Mouse (Mus musculus) large intestine, adult 2 months (tissue): ENCODE data around the gene Ttc7b. TPM values are rescaled to one million over a fixed set of nuclear protein-coding genes. Genes with fewer than 3 reads are reported as not detected.

Experiments used
- DNase-seq: peaks from one replicate; pipeline ENCODE4 v3.0.0-alpha.2; 2012; ENCODE audit warnings: low read depth, low spot score
- WGBS: fragments of 180-500 bp; shearing (Covaris S2); methylation state at CpG from one replicate; pipeline ENCODE4 v1.1.7; 2018; 5-methylcytosine and 5-hydroxymethylcytosine counted together
- polyA plus RNA-seq: library from polyadenylated mRNA; depleted of rRNA; stranded (reverse); fragments of >200 nt; gene quantifications from 2 replicates; pipeline ENCODE4 v1.2.3, GENCODE M21; 2012

Gene Ttc7b
- polyA plus RNA-seq, 1 experiment = 9.9 TPM

GRCm38 (mm10) chr12:100527753-100528152, 7.1 kb upstream of the Ttc7b start:
- 48% methylated on average over 9 of the region's 9 CpGs for WGBS
- no peak for DNase-seq

- no peak for DNase-seq
- WGBS = 77% methylated on average over 9 of the region's 9 CpGs
Observed at GRCm38 (mm10) chr12:100527241-100527640, 6.6 kb upstream of the Ttc7b start.

DNA sequence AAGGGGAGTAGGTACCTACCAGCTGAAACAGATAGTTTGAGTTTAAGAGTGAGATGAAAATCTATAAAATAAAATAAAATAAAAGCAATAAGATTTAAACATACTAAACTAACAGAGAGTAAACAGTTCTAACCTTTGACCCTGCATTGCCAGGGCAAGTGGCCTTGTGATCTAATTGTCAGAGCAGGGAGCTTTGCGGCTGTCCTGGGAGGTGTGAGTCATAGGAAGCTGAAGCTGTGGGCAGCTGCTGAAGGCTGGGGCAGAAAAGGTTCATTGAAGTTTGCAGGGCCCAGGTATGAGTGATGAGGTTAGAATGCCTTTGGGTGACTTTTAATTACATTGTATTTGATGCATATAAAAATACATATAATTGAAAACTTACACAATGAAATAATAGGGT, 5.3 kb upstream of the Ttc7b start:
- 12% methylated on average over 1 of the region's 1 CpGs for WGBS
- no peak for DNase-seq

GRCm38 (mm10) chr12:100520077-100520793, 391 bp downstream of the Ttc7b start:
- no peak for DNase-seq
- WGBS = 2% methylated on average over 76 of the region's 76 CpGs

DNA sequence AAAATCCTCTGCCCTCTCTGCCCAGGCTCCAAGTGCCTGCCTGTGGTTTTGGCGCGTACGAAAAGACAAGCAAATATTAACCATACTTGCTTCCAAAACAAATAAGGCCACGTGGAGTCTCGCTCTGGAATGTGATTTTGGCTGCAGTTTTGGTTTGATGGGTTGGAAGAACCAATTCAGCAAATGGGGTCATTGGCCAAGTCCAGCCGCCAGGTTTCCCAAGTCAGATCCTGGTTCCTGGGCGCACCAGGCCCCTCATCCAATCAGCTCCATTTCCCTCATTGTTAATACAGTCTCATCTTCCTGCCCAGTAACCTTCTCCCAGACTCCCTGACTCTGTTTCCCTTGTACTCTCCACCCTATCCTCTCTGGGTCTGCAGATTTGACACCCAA, 946 bp downstream of the Ttc7b start:
- DNase-seq = no peak
- WGBS = 9% methylated on average over 7 of the region's 7 CpGs

GRCm38 (mm10) chr12:100517371-100517770, 3.3 kb downstream of the Ttc7b start:
- no peak for DNase-seq
- WGBS = 85% methylated on average over 9 of the region's 9 CpGs

GRCm38 (mm10) chr12:100516161-100516838, 4.3 kb downstream of the Ttc7b start:
- DNase-seq = no peak

GRCm38 (mm10) chr12:100515493-100515892, 5.1 kb downstream of the Ttc7b start:
- 93% methylated on average over 4 of the region's 4 CpGs for WGBS
- no peak for DNase-seq

More at GRCm38 (mm10) chr12:100516161-100516838, 4.3 kb downstream of the Ttc7b start:
- WGBS = 98% methylated on average over 1 of the region's 1 CpGs

DNA sequence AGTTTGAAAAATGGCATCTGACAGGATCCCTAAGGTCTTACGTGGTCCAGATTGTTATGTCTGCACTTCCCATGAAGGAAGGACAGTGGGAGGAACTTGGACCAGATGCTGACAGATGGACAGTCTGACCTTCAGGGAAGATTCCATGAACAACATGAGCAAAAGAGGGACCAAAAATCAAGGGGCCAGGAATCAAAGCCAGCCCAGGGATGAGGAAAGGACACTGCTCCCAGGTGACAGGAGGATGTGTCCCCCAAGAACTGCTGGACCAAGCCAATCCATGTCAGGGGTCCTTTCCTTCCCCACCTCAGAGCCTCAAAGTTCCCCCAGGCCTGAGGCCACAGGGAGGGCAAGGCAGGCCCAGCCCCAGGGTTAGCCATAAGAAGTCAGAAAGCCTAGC, 6.0 kb downstream of the Ttc7b start:
- DNase-seq = no peak
- WGBS = 70% methylated on average over 1 of the region's 1 CpGs

GRCm38 (mm10) chr12:100513131-100513530, 7.5 kb downstream of the Ttc7b start:
- no peak for DNase-seq
- 86% methylated on average over 5 of the region's 5 CpGs for WGBS

DNA sequence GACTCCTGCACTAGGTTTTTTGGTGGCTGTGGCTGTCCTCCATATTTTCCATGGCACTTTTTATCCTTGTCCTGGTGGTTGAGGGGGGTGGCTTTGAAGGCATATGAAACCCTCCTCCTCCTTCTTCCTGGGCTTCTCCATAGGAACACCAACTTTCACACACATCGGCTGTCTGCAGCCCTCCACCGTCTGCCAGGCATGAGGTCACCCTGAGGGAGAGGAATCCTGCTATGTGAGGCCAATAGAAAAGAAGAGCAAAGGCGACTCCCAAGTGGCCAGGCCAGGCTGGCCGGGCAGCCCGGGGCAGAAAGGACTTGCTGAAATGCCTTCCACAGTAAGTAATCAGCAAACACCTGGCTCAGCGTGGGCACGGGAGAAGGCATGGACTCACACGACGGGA, 8.0 kb downstream of the Ttc7b start:
- no peak for DNase-seq

DNA sequence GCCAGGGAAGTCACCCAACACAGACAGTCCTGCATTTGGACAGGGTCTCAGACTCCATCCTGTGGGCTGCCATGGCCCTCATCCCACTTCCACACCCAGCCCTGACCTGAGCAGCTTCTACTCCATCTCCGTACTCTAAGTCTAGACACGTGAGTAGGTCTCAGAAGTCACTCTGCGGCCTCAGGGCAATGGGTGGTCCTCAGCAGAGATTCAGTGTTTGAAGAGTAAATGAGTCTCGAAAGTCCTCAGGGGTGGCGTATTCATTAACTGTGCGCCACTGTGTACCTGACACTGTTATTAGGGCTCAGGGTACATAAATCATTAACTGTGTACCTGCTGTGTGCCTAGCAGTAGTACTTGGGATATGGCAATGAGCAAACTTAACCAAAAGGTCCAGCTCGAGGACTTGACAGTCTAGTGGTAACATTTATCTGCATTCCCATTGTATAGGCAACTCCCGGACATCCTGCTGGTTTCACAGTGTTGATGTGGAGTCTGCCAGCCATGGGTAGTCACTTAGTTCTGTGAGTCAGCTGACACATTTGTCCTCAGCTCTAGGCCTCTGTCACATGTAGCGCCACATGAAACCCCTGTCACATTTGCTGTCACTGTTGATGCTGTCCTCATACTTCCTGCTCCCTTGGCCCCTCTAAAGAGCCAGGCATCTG, 10.9 kb downstream of the Ttc7b start:
- no peak for DNase-seq
- 88% methylated on average over 9 of the region's 9 CpGs for WGBS

More for the DNA sequence above, 8.0 kb downstream of the Ttc7b start:
- WGBS = 81% methylated on average over 9 of the region's 9 CpGs

DNA sequence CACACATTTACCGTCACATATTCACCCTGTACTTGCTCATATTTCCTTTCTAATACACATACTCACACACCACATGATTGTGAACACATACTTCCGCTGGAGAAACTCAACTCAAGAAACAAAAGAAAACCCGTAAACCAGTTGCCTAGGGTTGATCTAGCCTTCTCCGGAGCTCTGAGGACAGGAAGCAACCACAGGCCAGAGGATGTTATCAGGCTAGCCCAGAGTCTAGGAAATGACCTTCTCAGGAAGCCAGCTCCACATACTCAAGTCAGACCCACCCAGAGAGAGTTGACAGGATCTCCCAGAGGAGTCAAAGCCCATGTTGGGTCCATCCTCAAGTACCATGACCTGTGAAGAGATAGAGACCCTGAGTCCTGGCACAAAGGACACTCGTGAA, 12.0 kb downstream of the Ttc7b start:
- no peak for DNase-seq
- WGBS = 84% methylated on average over 5 of the region's 5 CpGs

- no peak for DNase-seq
- WGBS = 94% methylated on average over 1 of the region's 1 CpGs
Observed at GRCm38 (mm10) chr12:100505484-100505883, 15.1 kb downstream of the Ttc7b start.

- DNase-seq = no peak
- 92% methylated on average over 2 of the region's 2 CpGs for WGBS
Observed at GRCm38 (mm10) chr12:100504585-100504984, 16.0 kb downstream of the Ttc7b start.

- WGBS = 79% methylated on average over 4 of the region's 4 CpGs
- DNase-seq = no peak
Observed at GRCm38 (mm10) chr12:100503659-100504058, 17.0 kb downstream of the Ttc7b start.

GRCm38 (mm10) chr12:100502544-100502943, 18.1 kb downstream of the Ttc7b start:
- no peak for DNase-seq
- 76% methylated on average over 3 of the region's 3 CpGs for WGBS

- WGBS = 72% methylated on average over 4 of the region's 4 CpGs
- no peak for DNase-seq
Observed at GRCm38 (mm10) chr12:100501261-100501660, 19.4 kb downstream of the Ttc7b start.

GRCm38 (mm10) chr12:100499469-100499868, 21.2 kb downstream of the Ttc7b start:
- WGBS = 88% methylated on average over 13 of the region's 13 CpGs
- DNase-seq = no peak

DNA sequence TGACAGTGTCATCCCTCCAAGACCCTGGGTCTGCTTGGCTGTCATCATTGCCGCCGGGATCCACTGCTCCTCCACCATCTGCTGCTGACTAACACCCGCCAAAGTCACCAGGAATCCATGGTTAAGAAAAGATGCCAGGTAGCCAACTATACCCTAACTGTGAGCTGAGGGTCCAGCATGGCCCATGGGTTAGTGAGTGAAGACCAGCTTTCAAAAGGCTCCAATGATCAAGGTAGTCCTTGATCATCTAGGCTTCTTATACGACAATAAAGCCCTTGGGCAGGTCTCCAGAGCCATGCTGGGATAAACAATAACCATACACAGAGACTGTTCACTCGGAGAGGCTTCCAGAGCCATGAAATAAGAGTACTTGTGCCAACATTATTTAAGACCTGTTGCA, 22.6 kb downstream of the Ttc7b start:
- 84% methylated on average over 5 of the region's 5 CpGs for WGBS

GRCm38 (mm10) chr12:100495083-100495482, 25.5 kb downstream of the Ttc7b start:
- 95% methylated on average over 7 of the region's 7 CpGs for WGBS
- DNase-seq = no peak

More for the DNA sequence above, 22.6 kb downstream of the Ttc7b start:
- no peak for DNase-seq
